Comparison of ENCODE assay signal across 22 mouse cellular contexts in genomic region chr3:104235099-104235498, GRCm38 (mm10). TPM values are rescaled to one million over a fixed set of nuclear protein-coding genes. Genes with fewer than 3 reads are reported as not detected.
DNase-seq lines count a peak whose midpoint lies in the region; ATAC-seq lines count a peak whose summit lies in the region.
"Had no signal": no experiment of that assay in that cellular context is flagged by ENCODE, and none has a peak within 500 bp of the region (broad histone marks: within the 10 kb centered on the region; RNA-seq: fewer than 3 reads in every experiment).

No protein-coding gene starts in this region.

- H3K27me3 ChIP-seq in hindbrain, embryonic 11.5 days (ENCODE audit: control insufficient read depth, insufficient read depth, low read length) = no peaks in the 10 kb centered on the region
- H3K27me3 ChIP-seq: CH12.LX, Patski had no signal

- no peak overlapping the region for H3K4me2 ChIP-seq in hindbrain, embryonic 11.5 days (replicated peaks; ENCODE audit: low read depth, low read length)

- no peak overlapping the region for H3K9ac ChIP-seq in hindbrain, embryonic 11.5 days (ENCODE audit: low read depth, low read length)

- 93% methylated on average over 5 of the region's 5 CpGs for WGBS in hindbrain, embryonic 11.5 days

- H3K4me3 ChIP-seq in hindbrain, embryonic 11.5 days (ENCODE audit: low read depth, low read length) = no peak overlapping the region

- no peaks in the 10 kb centered on the region for H3K4me1 ChIP-seq in hindbrain, embryonic 11.5 days (replicated peaks; ENCODE audit: control insufficient read depth, insufficient read depth, low read length)

- no peaks in the 10 kb centered on the region for H3K9me3 ChIP-seq in hindbrain, embryonic 11.5 days (ENCODE audit: control insufficient read depth, low read length)
- H3K9me3 ChIP-seq: G1E had no signal

- no peak overlapping the region for H3K27ac ChIP-seq in hindbrain, embryonic 11.5 days (ENCODE audit: low read depth, low read length)

- H3K36me3 ChIP-seq in hindbrain, embryonic 11.5 days (ENCODE audit: control insufficient read depth, insufficient read depth, low read length) = no peaks in the 10 kb centered on the region
- H3K36me3 ChIP-seq: G1E had no signal

- peak; percentile 4 for DNase-seq in 416B (ENCODE audit: low read depth)
- no peak for DNase-seq in spleen, postnatal 4 days (ENCODE audit: low spot score in 2 of 2)
- no peak for DNase-seq in hindbrain, embryonic 11.5 days (ENCODE audit: low spot score)
- no peak for DNase-seq in left cerebral cortex, adult 18-20 months (ENCODE audit: low spot score in 2 of 2)
- DNase-seq: adrenal gland, adult 2 months; adrenal gland, adult 8-10 months; adrenal gland, postnatal 10 days; adrenal gland, postnatal 14 days; adrenal gland, postnatal 25 days; adrenal gland, postnatal 36 days; B cell, adult 2 months; cerebellum, adult 11 months; cerebellum, adult 11-12 months; cerebellum, adult 18-20 months; cerebellum, adult 2 months had no signal

- peak; percentile 80 for ATAC-seq in common myeloid progenitor, adult 5-6 weeks (replicated peaks; ENCODE audit: low read depth, poor library complexity, severe bottlenecking)
- ATAC-seq in megakaryocyte progenitor cell, adult 5-6 weeks (replicated peaks; ENCODE audit: poor library complexity) = peak; percentile 58; the same call in 1 of the 2 replicates
- no peak for ATAC-seq in hindbrain, embryonic 11.5 days (ENCODE audit: low FRiP score)
- ATAC-seq: activated CD4-positive, CD25-positive, alpha-beta regulatory T cell, adult 4 months; CD4-positive, CD25-positive, alpha-beta regulatory T cell, adult 4 months; Patski had no signal

RNA-seq across cellular contexts. Expression of gene Magi3, which starts 14.9 kb away (rescaled TPM):
- 5.9 and 6.3 TPM in 2 replicates for total RNA-seq in common myeloid progenitor, adult 5-6 weeks (2017)
- 4.4 and 4.7 TPM in 2 replicates for total RNA-seq in megakaryocyte progenitor cell, adult 5-6 weeks (2015)
- 9.8 and 10.3 TPM in 2 replicates for total RNA-seq in megakaryocyte progenitor cell, adult 5-6 weeks (2017)
- 4.5 and 7.4 TPM in 2 replicates for polyA plus RNA-seq in hindbrain, embryonic 11.5 days (2014; fragmentation: Nextera tagmentation; extraction: Ambion mirVana)
- total RNA-seq in left cerebral cortex, adult 18-20 months (2021) = 10 to 100 TPM; 50.3 to 50.4 TPM
- polyA plus RNA-seq: G1E had no signal
